Mouse (Mus musculus) hematopoietic stem cell, adult 5-6 weeks (primary cell): ENCODE measurements around the gene Phlpp1. TPM values are rescaled to one million over a fixed set of nuclear protein-coding genes. Genes with fewer than 3 reads are reported as not detected.
A peak's percentile ranks its signal among the peaks of the same experiment; 100 is the strongest.
"Not testable (repeated sequence)": the region's sequence is repeated elsewhere in the genome, so short reads cannot be mapped to it uniquely, and the experiment has no call there.

ENCODE experiments used
- ATAC-seq, 2 experiments: fragments of 125-278 bp in 1 of 2; replicated peaks in 1 of 2; 2 replicates each; pipeline ENCODE4 v1.8.0; 2016 to 2017; ENCODE audit warnings: inconsistent platforms in 2 of 2, mild to moderate bottlenecking in 2 of 2, moderate number of reproducible peaks in 2 of 2, low read depth in 1 of 2, moderate TSS enrichment in 1 of 2; ENCODE audit not compliant: low FRiP score in 2 of 2, poor library complexity in 2 of 2, severe bottlenecking in 2 of 2, insufficient read depth in 1 of 2, low TSS enrichment in 1 of 2
- total RNA-seq: library from RNA; stranded (forward); fragments of 172-1452, 232-1000 nt; gene quantifications from 2 replicates; pipeline ENCODE4 v1.2.3, GENCODE M21; 2017

Phlpp1 gene
- total RNA-seq, 1 experiment from 2014 or later, result 10.7 TPM

DNA sequence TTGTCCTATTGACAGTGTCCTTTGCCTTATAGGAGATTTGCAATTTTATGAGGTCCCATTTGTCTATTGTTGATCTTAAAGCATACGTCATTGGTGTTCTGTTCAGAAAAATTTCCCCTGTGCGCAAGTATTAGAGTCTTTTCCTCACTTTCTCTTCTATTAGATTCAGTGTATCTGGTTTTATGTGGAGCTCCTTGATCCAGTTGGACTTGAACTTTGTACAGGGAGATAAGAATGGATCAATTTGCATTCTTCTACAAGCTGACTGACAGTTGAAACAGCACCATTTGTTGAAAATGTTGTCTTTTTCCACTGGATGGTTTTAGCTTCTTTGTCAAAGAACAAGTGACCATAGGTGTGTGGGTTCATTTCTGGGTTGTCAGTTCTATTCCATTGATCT lies 140.3 kb downstream of the Phlpp1 start:
- not testable (repeated sequence) for ATAC-seq

DNA sequence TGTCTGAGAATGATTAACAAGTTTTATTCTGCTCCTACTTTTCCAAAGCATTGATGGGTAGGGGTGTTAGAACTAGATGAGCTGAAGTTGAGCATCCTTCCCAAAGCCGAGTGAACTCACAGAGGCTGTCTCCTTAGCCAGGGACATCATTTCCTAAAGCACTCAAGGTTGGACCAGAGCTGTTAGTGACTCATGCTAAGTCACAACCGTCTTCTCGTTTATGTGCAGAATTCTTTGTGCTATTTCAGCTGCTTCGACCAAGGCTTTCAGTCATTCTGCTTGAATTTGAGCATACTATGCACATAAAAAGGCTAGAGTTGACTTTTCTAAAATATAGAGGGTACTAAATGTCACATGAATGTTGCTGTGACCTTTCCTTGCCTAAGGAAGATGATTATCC lies 142.9 kb downstream of the Phlpp1 start:
- ATAC-seq, result no peak

DNA sequence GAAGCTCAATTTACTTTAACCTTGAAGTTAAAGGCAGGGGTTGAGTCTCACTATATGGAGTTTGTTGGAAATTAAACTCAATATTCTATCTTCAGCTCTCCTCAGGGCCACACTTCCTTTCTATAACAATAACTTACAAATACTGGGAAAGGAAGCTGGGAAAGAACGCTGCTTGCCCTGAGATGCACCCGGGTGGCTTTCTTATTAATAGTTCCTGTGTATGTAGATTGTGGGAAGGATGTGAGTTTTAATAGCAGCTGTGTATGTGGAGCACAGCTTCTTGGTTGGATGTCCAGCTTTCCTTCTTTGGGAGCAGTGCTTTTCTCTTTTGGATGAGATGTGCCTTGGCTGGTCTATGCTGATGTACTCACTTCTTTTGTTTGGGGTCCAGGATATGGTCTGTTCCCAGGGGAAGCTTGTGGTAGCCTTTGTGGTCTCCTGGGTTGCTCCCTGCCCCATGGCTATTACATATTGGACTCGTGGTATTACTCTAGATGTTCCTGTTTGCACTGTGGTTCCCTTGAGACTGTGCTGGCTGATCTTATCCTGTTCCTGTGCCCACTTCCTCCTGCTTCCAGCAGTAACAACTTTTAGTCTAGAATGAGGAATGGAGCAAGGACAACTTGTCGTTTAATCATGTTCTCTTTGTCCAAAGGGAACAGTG lies 145.2 kb downstream of the Phlpp1 start:
- peak; percentile 85 to 87 for ATAC-seq

- ATAC-seq, result no peak
These were observed 146.8 kb downstream of the Phlpp1 start for GRCm38 (mm10) chr1:106318341-106318740.

- ATAC-seq, result no peak
These were observed 149.0 kb downstream of the Phlpp1 start for GRCm38 (mm10) chr1:106320583-106320982.

GRCm38 (mm10) chr1:106321432-106322126 lies 150.0 kb downstream of the Phlpp1 start:
- ATAC-seq, result peak; percentile 52 to 60

- ATAC-seq, result no peak
These were observed 155.1 kb downstream of the Phlpp1 start for GRCm38 (mm10) chr1:106326691-106327090.

GRCm38 (mm10) chr1:106342100-106342499 lies 170.5 kb downstream of the Phlpp1 start:
- no peak for ATAC-seq

GRCm38 (mm10) chr1:106345265-106345664 lies 173.7 kb downstream of the Phlpp1 start:
- no peak for ATAC-seq

DNA sequence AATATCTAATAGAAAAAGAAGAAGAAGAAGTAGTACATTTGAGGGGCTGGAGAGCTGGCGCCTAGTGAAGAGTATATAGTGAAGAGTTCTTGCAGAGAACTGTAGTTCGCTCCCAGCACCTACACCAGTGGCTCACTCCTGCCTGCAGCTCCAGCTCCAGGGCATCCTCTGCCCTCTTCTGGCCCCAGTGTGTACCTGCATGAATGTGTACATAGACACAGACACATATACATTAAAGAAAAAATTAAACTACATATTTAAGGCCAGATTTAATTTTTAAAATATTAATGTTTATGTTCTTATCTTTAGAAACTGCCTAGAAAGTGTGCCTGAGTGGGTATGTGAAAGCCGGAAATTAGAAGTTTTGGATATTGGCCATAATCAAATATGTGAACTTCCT lies 175.2 kb downstream of the Phlpp1 start:
- no peak for ATAC-seq

DNA sequence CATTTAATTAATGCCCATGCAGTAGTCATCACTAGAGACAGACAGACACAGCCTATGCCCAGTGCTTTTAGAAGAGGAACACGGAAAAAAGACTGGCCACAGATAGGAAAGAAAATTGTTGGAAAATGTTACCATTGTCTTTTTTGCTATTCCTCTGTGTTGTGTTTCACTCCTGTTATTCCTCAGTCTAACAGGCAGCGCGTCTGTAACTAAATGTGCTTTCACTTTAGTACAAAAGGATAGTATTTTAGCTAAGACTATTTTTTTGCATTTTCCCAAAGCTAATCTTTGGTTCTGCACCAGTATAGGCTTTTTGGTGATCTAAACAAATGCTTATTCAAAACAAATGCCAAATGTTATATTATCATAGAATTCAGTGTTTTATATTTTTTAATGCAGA lies 177.6 kb downstream of the Phlpp1 start:
- no peak for ATAC-seq

DNA sequence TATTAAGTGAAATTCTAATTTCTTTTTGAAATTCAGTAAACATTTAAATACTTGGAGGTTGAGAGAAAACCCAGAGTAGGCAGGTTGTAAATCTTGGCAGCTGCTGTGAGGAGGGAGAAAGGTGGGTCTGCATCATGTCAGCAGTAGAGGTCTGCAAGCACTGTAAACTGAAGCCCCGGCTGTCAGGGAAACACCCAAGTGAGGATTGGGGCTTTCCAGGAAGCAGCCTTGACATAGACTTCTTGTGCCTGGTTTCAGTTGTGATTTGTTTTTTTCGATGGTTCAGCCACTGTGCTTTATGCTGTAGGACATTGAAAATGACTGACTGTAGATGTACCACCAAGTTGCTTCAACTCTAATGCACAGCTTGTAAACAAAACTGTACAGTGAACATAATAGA lies 180.0 kb downstream of the Phlpp1 start:
- ATAC-seq, result no peak

DNA sequence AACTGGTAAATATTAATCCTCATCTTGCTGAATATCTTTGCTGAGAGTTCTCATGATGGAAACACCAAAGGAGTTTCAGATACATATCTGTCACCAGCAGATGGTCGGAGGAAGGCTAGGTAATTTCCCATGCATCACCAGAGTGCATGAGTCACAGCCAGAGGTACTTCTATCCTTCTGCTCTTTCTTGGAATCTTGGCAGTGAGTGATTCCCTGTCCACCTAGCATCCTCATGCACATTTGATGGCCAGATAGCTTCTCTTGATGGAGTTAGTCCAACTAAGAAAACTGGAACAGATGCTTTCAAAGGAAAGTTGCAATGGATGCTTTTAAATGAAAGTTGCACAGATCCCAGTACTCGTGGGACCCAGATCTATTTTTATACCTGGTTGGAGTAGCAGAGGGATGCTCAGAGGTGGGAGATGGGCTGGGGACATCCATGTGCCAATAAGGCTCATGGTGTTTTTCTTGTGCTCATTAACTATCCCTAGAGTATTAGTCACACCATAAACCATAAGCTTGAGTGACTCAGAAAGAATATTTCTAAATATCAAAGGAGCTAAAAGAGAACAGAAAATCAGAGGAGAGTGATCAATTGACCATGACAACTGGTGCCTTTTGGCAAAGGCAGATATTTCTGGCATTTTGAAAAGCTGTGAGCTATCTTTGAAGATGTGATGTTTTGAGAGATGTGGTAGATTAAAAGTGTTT lies 181.4 kb downstream of the Phlpp1 start:
- ATAC-seq, result no peak

GRCm38 (mm10) chr1:106353993-106354392 lies 182.4 kb downstream of the Phlpp1 start:
- ATAC-seq, result no peak

GRCm38 (mm10) chr1:106359474-106359873 lies 187.9 kb downstream of the Phlpp1 start:
- ATAC-seq, result no peak

GRCm38 (mm10) chr1:106362841-106363604 lies 191.5 kb downstream of the Phlpp1 start:
- ATAC-seq, result no peak

- ATAC-seq, result no peak
These were observed 197.8 kb downstream of the Phlpp1 start for GRCm38 (mm10) chr1:106369330-106369729.

DNA sequence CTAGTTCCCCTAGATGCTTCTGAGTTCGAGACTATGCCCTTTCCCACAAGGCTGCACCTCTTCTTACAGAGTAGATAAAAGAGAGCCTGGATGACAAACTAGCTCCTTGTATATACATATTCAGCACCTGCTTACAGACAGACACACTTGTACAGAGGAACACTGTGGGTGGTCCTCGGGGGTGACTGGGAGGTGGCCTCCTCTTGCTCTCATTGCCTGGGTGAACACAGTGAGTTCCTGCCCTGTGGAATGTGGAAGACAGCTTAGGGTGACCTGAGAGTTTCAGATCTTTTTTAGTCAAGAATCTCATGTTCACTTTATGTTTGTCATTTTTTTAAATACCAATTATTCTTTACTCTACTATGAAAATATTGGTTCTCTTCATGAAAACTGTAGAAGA lies 200.9 kb downstream of the Phlpp1 start:
- ATAC-seq, result no peak
